Mouse (Mus musculus) cerebellum, adult 11 months (tissue): ENCODE results near the gene Cnpy2.
A peak's percentile ranks its signal among the peaks of the same experiment; 100 is the strongest.
"Not testable (repeated sequence)": the region's sequence is repeated elsewhere in the genome, so short reads cannot be mapped to it uniquely, and the experiment has no call there.

ENCODE experiments used
- DNase-seq: peaks from one replicate; pipeline ENCODE4 v3.0.0; 2022

The Cnpy2 gene

DNA sequence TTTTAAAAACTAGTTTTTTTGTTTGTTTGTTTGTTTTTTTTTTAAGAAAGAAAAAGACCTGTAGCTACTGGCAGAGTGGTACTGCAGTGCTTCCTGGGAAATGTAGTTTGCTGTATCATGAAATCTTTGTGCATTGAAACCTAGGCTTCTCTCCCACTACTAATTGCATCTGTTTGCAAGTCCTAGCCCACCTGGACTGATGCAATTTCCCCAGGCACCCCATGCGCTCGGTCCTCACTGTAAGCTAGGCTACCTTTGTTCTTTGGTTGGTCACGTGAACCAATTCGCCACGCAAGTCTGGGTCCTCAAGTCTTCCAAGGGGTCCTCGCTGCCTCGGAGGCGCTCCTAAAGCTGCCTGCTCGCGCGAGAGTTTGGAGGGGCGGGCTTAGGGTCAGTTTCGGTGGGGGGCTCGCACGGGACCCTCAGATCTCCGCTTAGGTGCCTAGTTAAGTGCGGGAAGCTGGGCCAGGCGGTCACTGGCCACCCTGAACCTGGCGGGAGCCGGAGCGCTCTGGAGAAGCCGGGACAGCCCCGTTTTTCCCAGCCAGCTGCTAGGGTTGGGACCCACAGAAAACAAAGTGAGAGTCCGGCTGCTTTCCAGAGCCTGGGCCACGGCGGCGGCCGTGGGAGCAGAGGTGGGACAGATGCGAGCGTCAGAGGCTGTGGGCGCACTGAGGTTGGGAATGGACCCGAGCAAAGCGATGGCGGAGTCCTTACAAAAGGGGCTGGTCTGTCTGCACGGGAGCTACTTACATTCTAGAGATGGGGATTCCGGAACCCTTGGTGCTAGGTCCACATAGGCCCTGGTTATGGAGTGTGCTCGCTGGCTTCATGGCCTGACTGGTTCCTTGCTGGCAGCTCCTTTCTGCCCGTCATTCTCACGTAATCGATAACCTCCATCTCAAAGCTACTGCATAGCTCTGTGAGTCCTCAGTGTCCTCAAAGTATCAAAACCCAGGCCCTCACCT is at the start of gene Cnpy2:
Gene Cnpy2 (plus strand): TSS at position 319 of the 968 bp plus-strand sequence.
- peak; percentile 69 for DNase-seq

DNA sequence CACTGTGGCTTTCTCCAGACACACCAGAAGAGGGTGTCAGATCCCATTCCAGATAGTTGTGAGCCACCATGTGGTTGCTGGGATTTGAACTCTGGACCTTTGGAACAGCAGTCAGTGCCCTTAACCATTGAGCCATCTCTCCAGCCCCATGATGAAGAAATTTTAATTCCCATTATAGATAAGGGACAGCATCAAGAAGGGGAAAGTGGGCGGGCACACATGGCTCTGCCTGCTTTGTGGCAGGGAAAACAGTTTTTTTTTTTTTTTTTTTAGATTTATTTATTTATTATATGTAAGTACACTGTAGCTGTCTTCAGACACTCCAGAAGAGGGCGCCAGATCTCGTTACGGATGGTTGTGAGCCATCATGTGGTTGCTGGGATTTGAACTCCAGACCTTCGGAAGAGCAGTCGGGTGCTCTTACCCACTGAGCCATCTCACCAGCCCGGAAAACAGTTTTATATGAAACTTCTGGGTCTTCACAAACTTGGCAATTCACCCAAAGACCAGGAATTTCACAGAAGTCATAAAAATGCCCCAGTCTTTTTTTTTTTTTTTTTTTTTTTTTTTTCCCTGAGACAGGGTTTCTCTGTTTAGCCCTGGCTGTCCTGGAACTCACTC is 49.3 kb upstream of the Cnpy2 start:
- DNase-seq = not testable (repeated sequence)

DNA sequence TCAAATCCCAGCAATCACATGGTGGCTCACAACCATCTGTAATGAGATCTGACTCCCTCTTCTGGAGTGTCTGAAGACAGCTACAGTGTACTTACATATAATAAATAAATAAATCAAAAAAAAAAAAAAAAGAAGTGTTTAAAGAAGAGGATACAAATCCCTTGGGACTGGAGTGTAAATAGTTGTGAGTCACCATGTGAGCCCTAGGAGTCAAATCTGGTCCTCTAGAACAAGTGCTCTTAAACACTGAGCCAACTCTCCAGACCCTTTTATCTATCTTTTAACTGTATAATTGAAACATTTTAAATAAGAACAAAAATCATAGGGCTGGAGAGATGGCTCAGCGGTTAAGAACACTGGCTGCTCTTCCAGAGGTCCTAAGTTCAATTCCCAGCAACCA is 46.9 kb upstream of the Cnpy2 start:
- not testable (repeated sequence) for DNase-seq

DNA sequence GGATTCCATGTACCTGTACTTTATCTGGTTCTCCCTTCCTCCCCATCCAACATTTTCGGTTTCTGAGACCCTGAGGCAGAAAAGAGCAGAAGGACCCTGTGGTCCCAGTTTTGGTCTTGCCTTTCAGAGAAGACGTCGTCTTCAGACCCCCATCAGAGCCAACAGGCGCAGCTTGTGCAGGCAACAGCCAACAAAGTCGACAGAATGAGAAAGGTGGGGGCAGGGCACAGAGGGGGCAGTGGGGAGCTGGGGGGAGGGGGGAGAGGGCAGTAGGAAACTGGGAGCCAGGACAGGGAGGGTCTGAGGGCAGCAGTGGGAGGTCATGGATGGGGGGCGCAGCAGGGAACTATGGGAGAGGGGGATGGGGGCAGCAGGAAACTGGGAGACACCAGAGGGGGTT is 44.1 kb upstream of the Cnpy2 start:
- DNase-seq = no peak

DNA sequence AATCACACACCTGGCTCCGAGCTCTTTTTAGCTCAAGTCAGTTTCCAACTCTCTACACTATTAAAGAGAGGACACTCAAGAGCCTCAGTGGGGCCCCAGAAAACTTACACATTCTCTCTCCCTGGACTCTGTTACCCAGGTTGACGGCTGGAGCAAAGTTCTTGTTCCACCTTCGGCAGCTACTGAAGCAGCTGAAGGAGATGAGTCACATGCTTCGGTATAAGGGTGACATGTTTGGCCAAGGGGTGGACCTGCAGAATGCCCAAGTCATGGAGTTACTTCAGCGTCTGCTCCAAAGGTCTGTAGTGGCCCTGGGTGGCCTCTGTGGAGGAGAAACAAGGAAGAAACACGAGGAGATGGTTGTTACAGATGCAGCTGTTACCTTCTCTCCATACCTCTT is 41.3 kb upstream of the Cnpy2 start:
- DNase-seq = no peak

DNA sequence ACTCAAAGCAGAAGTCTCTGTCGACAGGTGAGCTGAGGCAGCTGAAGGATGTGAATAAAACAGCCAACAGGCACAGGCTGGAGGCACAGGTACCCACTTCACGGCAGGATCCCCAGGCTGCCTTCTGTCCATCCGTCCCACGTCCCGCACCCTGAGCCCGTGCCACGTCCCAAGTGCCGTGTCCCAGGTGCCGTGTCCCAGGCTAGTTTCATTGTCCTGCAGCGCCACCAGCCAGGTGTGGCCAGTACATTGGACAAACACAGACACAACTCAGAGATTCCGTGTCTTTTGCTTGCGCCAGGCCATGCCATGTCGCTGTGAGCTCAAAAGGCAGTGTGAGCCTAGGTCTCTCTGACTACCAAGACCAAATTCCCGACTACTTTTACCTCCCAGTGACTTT is 40.6 kb upstream of the Cnpy2 start:
- no peak for DNase-seq

DNA sequence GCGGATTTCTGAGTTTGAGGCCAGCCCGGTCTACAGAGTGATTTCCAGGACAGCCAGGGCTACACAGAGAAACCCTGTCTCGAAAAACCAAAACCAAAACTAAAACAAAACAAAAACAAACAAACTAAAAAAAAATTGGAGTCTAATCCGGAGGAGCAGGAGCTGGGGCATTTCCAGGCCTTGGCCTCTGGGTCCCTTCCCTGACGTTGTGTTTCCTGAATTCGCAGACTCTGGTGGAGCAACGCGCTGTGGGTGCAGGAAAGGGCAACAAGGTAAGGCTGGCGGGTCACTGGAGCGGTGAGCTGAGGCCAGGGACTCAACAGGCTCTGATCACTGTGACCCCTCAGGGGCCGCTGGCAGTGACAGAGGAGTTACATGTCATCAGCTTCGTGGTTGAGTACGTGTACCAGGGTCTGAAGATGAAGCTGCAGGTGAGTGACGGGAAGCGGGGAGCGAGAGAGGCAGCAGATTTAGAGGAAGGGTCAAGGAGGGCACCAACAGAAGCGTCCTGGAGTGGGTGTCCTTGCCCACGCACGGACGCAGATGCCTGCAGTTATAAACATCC is 39.3 kb upstream of the Cnpy2 start:
- DNase-seq = no peak

DNA sequence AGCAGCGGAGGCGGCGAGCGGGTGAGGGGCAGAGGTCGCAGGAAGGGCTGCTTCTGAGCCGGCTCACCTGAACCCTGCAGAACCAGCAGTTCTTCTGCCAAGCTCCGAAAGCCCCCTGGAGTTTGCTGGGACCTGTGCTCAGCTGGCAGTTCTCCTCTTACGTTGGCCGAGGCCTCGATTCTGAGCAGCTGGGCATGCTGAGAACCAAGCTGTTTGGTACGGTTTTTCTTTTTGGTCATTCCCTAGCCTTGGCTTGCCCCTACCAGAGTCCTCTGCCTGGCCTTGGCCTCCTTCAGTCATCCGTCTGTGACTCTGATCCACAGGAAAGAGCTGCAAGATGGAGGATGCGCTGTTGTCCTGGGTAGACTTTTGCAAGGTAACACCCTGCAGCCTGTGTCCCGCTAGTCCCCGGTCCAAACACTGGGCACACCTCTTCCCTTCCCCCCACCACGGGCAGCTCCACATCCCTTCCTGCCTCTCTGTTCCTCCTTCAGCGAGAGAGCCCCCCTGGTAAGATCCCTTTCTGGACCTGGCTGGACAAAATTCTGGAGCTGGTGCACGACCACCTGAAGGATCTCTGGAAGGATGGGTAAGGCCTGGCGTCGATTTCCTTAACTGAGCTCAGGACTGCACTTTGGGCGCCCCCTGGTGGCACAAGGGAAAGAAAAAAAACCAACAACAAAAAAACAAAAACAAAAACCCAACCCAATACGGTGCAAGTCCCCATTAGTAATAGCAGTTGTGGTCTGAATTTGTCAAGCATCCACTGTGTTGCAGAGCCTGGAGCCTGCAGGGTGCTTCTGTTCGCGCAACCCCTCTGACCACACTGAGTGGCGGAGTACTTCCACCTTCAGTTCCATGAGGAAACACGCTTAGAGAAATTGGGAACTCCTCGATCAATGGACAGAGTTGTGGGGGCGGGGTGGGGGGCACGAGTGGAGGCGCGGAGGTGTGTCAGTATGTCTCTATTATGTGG is 38.4 kb upstream of the Cnpy2 start:
- peak; percentile 97 for DNase-seq

DNA sequence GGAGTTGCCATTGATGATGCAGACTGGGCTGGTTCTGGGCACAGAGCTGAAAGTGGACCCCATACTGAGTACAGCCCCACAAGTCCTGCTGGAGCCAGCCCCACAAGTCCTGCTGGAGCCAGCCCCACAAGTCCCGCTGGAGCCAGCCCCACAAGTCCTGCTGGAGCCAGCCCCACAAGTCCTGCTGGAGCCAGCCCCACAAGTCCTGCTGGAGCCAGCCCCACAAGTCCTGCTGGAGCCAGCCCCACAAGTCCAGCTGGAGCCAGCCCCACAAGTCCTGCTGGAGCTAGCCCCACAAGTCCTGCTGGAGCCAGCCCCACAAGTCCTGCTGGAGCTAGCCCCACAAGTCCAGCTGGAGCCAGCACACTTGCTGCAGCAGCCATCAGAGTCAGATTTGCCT is 31.7 kb upstream of the Cnpy2 start:
- not testable (repeated sequence) for DNase-seq

DNA sequence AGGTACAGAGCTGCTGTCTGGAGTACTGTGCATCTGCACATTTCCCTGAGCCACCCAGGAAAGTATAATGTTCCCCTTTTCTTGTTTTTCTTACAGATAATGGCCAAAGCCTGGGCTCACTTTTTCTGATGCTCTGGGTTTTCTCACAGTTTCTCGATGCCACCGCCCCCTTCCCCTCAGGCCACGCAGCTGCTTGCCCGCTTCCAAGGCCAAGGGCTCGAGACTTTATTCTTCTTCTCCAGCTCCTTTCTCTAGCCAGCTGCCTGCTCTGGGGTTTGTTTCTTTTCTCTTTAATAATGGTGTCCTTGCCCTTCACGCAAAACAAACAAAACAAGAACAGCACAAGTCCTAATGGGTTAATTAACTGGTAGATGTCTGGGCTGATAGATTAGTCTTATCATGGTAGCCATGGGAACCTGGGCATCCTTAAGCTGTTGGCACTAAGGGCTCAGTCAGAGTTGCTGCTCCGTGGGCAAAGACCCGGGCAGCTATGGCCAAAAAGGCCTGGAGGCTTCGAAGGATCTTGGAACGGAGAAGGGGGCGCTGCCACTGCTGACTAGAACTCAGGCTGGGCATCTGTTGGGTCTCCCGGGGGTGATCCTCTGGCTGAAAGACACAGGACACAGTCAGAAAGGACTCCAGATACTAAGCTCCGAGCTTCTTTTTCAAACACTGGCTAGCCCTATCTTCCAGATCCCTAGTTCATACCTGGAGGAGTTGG is 25.7 kb upstream of the Cnpy2 start:
- no peak for DNase-seq

DNA sequence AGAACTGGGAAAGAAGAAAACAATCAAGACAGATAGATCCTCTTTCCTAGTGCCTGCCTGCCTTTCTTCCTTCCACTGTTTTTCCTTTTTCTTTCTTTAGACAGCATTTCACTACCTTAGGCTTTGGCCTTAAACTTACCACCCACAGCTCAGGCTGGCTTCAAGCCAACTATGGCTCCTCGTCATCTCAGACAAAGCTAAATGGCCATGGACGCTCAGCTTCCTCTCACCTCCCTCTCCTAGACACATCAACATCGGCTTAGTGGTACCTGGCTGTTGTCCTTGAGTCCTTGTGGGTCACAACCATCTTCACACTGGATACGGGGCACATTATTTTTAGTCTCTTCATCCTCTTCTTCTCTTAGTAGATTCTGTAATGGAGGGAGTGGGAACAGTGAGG is 25.0 kb upstream of the Cnpy2 start:
- peak; percentile 54 for DNase-seq

DNA sequence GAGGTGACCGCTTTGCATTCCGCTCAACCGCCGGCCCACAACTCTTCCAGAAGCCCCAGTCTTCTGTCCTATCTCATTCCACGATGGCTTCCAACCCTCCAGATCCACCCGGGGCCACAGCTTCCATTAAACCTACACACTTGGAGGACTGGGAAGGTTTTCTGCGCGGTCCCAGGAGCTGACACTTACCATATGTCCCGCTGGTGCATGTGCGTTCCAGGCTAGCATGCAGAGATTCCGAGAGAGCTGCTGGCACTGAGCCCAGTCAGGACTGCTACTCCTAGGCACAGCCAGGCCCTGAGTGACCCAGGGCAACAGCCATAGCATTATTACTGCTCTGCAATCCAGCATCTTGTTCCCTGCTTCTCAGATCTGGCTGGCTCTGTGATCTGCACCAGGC is 24.6 kb upstream of the Cnpy2 start:
- DNase-seq = peak; percentile 63

DNA sequence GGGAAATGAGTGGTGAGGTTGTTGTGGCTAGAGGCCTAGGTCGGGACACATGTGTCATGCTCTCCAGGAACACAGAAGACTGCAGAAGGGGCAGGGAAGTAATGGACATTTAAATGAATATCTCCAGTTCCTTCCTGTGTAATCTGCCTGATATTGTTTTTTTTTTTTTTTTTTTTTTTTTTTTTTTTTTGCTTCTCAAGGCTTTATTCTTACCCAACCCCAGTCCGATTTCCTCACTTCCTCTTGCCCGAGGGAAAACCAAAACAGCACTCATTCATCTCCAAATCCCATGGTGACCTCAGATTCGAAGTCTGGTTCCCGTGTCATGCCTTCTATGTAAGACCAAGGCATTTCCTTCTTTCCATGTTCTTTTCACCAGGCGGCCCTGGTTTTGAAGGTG is 24.0 kb upstream of the Cnpy2 start:
- no peak for DNase-seq

DNA sequence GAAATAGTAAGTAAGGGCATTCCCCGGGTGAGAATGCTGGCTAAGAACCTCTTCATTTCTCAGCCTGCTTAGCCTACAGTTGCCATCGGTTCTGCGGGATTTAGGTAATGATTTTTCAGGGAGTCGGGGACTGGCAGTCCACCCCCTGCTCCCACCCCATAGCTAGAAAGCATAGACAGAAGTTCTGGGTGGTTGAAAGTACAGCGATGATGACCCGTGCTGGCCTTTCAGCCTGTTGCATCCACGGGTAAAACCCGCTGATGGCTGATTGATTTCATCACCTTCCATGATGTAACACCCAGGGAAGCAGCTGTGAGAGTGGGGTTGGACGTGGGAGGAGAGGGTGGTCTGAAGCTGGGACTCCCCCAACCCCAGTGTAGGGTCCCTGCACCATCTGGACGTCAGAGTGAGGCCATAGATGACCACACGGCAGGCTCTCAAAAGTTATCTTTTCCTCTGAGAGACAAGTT is 23.5 kb upstream of the Cnpy2 start, which contains the start of gene Il23a:
Gene Il23a (minus strand): TSS at position 51 of the 470 bp plus-strand sequence.
- no peak for DNase-seq

DNA sequence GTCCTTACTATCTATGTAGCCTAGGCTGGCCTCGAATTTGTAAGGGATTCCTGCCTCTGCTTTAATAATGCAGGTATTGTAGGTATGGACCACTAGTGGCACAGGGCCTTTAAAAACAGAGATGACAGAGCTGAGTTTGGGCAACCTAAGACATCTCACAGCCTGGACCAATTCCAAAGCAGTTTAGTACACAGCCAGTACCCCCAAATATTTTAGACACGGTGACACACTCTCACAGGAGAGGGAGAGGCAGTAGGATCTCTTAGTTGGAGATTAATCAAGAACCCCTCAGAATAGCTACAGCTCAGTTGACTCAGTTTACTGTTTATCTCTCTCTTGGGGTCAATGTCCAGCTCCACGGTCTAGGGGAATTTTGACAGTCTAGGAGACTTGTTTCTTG is 19.9 kb upstream of the Cnpy2 start:
- DNase-seq = no peak

DNA sequence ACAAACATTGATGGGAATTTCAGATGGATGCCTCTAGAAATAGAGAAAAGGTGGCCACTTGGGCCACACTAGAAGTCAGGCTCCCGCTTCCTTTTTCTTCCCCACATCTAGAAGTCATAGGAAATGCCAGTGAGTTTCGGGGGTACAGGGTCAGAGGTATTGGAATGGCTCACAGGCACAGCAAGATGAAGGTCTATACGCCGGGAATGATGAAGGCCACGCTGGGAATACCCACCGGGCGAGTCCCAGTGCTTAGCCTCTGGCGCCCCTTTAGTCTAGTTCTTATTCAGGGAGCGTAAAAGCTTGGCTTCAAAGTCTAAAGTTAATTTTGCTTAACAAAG is 19.5 kb upstream of the Cnpy2 start:
- DNase-seq = no peak

DNA sequence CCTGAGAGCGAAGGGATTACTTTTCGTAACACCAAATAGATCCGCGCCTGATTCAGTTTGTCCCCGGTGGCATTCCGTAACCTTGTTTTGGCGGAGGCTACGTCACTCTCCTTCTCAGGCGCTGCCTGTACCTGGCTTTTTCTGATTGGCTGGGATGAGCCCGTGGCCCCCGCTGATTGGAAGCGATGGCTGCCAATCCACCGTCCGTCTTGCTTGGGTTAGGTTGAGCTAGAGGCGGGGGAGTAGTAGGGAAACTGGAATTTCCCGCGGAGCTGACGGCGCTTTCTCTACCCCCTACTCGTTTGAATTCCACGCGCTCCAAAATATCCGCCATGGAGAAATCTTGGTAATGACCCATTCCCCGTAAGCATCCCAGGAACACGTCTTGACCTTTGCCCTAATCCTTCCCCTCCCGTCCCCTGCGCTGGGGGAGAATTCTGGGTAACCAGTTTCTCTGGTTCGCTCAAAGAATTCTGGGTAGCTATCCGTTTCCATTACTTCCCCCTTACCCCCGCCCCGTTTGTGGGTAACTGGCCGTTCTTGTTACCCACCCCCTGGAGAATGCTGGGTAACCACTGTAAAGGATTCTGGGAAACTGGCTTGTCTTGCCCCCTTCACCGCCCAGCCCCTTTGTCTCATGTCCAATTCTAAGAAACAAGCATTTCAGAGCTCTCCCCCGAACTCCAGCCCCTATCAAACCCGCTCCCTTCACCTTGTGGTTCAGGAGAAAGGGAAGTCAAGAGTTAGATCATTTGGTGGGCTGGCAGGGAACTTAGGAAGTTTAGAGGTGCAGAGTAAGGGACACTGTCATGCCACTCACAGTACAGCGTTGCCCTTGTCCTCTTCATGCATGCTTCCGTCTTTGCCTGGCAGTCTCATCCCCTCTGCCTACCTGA is 18.9 kb upstream of the Cnpy2 start, which contains the start of gene Pan2:
Gene Pan2 (plus strand): TSS at position 210 of the 896 bp plus-strand sequence.
- peak; percentile 100 for DNase-seq

DNA sequence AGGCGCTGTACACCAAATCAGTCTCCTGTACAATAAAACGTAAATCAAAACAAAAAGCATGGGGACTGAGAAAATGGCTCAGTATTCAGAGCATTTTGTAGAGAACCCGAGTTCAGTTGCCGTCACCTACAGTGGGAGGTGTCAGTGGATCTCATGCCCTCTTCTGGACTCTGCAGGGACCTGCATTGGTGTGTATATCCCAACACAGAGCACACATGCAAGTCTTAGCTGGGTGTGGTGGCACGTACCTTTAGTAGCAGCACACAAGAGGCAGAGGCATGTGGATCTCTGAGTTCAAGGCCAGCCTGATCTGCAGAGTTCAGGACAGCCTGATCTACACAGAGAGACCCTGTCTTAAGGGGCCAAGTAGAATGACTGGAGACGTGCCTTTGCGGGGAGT is 12.6 kb upstream of the Cnpy2 start:
- DNase-seq = no peak

DNA sequence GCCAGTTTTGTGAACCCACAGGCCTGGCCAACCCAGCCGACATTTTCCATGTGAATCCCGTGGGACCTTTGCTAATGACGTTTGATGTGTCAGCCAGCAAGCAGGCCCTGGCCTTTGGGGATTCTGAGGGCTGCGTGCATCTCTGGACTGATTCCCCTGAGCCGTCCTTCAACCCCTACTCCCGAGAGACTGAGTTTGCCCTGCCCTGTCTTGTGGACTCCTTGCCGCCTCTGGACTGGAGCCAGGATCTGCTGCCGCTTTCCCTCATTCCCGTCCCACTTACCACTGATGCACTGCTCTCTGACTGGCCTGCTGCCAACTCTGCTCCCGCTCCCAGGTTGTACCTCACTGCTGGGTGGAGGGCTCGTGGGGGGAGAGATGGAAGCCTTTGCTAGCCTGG is 12.1 kb upstream of the Cnpy2 start:
- DNase-seq = peak; percentile 45

DNA sequence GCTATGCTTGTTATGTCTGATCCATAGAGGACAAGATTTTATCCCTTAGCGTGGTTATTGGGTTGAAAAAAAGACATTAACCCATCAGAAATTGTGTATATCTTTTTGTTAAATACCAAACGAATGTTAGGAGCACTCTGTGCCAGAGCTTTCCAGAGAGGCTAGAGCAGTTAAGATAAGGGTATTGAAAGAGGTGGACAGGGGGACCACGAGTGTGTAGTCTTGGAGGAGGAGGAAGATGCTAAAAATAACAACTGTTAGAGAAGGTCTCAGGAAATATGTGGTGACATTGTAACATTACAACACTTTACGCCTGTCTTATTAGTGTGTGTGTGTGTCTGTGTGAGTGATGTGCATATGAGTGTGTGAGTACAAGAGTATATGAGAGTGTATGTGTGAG is 11.4 kb upstream of the Cnpy2 start:
- DNase-seq = no peak

DNA sequence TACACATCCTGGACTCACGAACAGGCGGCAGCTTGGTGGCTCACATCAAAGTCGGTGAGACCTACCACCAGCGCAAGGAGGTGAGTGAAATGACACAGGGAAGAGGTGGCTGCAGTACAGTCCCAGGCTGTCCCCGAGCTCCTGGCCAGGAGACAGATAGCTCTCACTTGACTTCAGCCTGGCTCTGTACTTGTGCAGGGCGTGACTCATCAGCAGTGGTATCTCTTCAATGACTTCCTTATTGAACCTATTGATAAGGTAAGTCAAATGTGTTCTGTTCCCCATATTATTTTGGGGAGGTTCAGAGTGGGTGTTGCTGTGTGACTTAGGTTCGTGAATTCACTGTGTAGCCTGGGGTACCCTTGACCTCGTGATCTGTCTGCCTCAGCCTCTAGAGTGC is 6.7 kb upstream of the Cnpy2 start:
- DNase-seq = no peak
